Mouse (Mus musculus): ENCODE measurements around the gene Gdf9. TPM values are rescaled to one million over a fixed set of nuclear protein-coding genes. Genes with fewer than 3 reads are reported as not detected.

Gene Gdf9
- total RNA-seq, 2 experiments from 2014 or later, result 0.17 TPM; not detected in 1

GRCm38 (mm10) chr11:53441921-53442320 lies 11.1 kb downstream of the Gdf9 start:
- intact Hi-C loops (cut with DNase I), result no loop called here
- DNase-seq, result no peak

GRCm38 (mm10) chr11:53443861-53444260 lies 13.0 kb downstream of the Gdf9 start:
- DNase-seq, result no peak
- intact Hi-C loops (cut with DNase I), result no loop called here

- intact Hi-C loops (cut with DNase I), result no loop called here
- DNase-seq, result no peak
Observed at GRCm38 (mm10) chr11:53445562-53445961, 14.7 kb downstream of the Gdf9 start.

- intact Hi-C loops (cut with DNase I), result no loop called here
- no peak for DNase-seq
Observed at GRCm38 (mm10) chr11:53446183-53446582, 15.4 kb downstream of the Gdf9 start.

- intact Hi-C loops (cut with DNase I), result no loop called here
- no peak for DNase-seq
Observed at GRCm38 (mm10) chr11:53447996-53448395, 17.2 kb downstream of the Gdf9 start.

- intact Hi-C loops (cut with DNase I), result no loop called here
- peak; percentile 47 for DNase-seq
Observed at GRCm38 (mm10) chr11:53448529-53448928, 17.7 kb downstream of the Gdf9 start.

GRCm38 (mm10) chr11:53450070-53450705 lies 19.4 kb downstream of the Gdf9 start:
- intact Hi-C loops (cut with DNase I), result no loop called here
- DNase-seq, result no peak

- intact Hi-C loops (cut with DNase I), result no loop called here
Observed at GRCm38 (mm10) chr11:53451361-53451760, 20.5 kb downstream of the Gdf9 start.

GRCm38 (mm10) chr11:53452396-53452795 lies 21.6 kb downstream of the Gdf9 start:
- intact Hi-C loops (cut with DNase I), result no loop called here
- DNase-seq, result no peak

More at GRCm38 (mm10) chr11:53451361-53451760, 20.5 kb downstream of the Gdf9 start:
- no peak for DNase-seq

GRCm38 (mm10) chr11:53453031-53453430 lies 22.2 kb downstream of the Gdf9 start:
- no peak for DNase-seq
- intact Hi-C loops (cut with DNase I), result no loop called here

- intact Hi-C loops (cut with DNase I), result no loop called here
- peak; percentile 37 for DNase-seq
Observed at GRCm38 (mm10) chr11:53456474-53457371, 25.9 kb downstream of the Gdf9 start, which contains the start of the genes Gm10447 and Shroom1. Gene Gm10447 (minus strand): TSS chr11:53457110. Gene Shroom1 (plus strand): TSS chr11:53457205.

GRCm38 (mm10) chr11:53457372-53457954 lies 26.6 kb downstream of the Gdf9 start:
- no peak for DNase-seq
- intact Hi-C loops (cut with DNase I), result no loop called here

GRCm38 (mm10) chr11:53458996-53459395 lies 28.2 kb downstream of the Gdf9 start:
- DNase-seq, result no peak
- intact Hi-C loops (cut with DNase I), result no loop called here

GRCm38 (mm10) chr11:53460192-53460591 lies 29.4 kb downstream of the Gdf9 start:
- intact Hi-C loops (cut with DNase I), result loop anchor here (10.0 kb wide), 1 partner anchor 275 kb away; no protein-coding TSS in a partner anchor
- no peak for DNase-seq

GRCm38 (mm10) chr11:53461727-53462126 lies 30.9 kb downstream of the Gdf9 start:
- intact Hi-C loops (cut with DNase I), result loop anchor here (10.0 kb wide), 1 partner anchor 273 kb away; no protein-coding TSS in a partner anchor
- no peak for DNase-seq

GRCm38 (mm10) chr11:53463551-53464424 lies 33.0 kb downstream of the Gdf9 start:
- no peak for DNase-seq
- intact Hi-C loops (cut with DNase I), result loop anchor here (10.0 kb wide), 1 partner anchor 271 kb away; no protein-coding TSS in a partner anchor

GRCm38 (mm10) chr11:53466231-53466971 lies 35.6 kb downstream of the Gdf9 start:
- intact Hi-C loops (cut with DNase I), result loop anchor here (10.0 kb wide), 1 partner anchor 268 kb away; no protein-coding TSS in a partner anchor
- peak; percentile 73 to 77 for DNase-seq

GRCm38 (mm10) chr11:53469294-53469967 lies 38.6 kb downstream of the Gdf9 start:
- intact Hi-C loops (cut with DNase I), result loop anchor here (10.0 kb wide), 1 partner anchor 265 kb away; no protein-coding TSS in a partner anchor
- no peak for DNase-seq

Data from gastrocnemius, postnatal 36 days (tissue).